Comparison of ENCODE assay signal across 8 mouse cellular contexts in genomic region chr10:77416666-77417239, GRCm38 (mm10). TPM values are rescaled to one million over a fixed set of nuclear protein-coding genes. Genes with fewer than 3 reads are reported as not detected.
A peak's percentile ranks its signal among the peaks of the same experiment; 100 is the strongest.
DNase-seq lines count a peak whose midpoint lies in the region; ATAC-seq lines count a peak whose summit lies in the region.

No protein-coding gene starts in this region.

- H3K4me2 ChIP-seq in lung, embryonic 16.5 days (ENCODE audit: low read depth, low read length) = peak overlapping the region; percentile 79
- peak overlapping the region; percentile 95 for H3K4me2 ChIP-seq in embryonic facial prominence, embryonic 15.5 days (replicated peaks)
- peak overlapping the region; percentile 93 for H3K4me2 ChIP-seq in neural tube, embryonic 14.5 days (ENCODE audit: low read depth, low read length)

- H3K9me3 ChIP-seq in lung, embryonic 16.5 days (ENCODE audit: control insufficient read depth, low read length) = peaks cover 6% of the 10 kb centered on the region; the same call in 1 of the 2 replicates
- H3K9me3 ChIP-seq in embryonic facial prominence, embryonic 15.5 days (replicated peaks) = no peaks in the 10 kb centered on the region
- no peaks in the 10 kb centered on the region for H3K9me3 ChIP-seq in neural tube, embryonic 14.5 days (ENCODE audit: control insufficient read depth, low read length)

- no peak for DNase-seq in lung, adult 18-20 months
- peak; percentile 29 for DNase-seq in kidney, postnatal 10 days
- no peak for DNase-seq in Muller cell, postnatal 12 days (ENCODE audit: inconsistent ontology term)
- no peak for DNase-seq in adrenal gland, postnatal 36 days

- H3K4me1 ChIP-seq in lung, embryonic 16.5 days (replicated peaks; ENCODE audit: control insufficient read depth, insufficient read depth, low read length) = peaks cover 16% of the 10 kb centered on the region
- H3K4me1 ChIP-seq in embryonic facial prominence, embryonic 15.5 days = peaks cover 17% of the 10 kb centered on the region
- peaks cover 16% of the 10 kb centered on the region for H3K4me1 ChIP-seq in neural tube, embryonic 14.5 days (ENCODE audit: control insufficient read depth, insufficient read depth, low read length)

- H3K9ac ChIP-seq in lung, embryonic 16.5 days (ENCODE audit: low read length) = peak overlapping the region; percentile 76
- no peak overlapping the region; the same call in 1 of the 2 replicates for H3K9ac ChIP-seq in embryonic facial prominence, embryonic 15.5 days
- peak overlapping the region; percentile 80 for H3K9ac ChIP-seq in neural tube, embryonic 14.5 days (replicated peaks; ENCODE audit: low read depth, low read length)

- H3K36me3 ChIP-seq in lung, embryonic 16.5 days (ENCODE audit: control insufficient read depth, insufficient read depth, low read length) = no peaks in the 10 kb centered on the region
- no peaks in the 10 kb centered on the region for H3K36me3 ChIP-seq in embryonic facial prominence, embryonic 15.5 days
- H3K36me3 ChIP-seq in neural tube, embryonic 14.5 days (ENCODE audit: control insufficient read depth, insufficient read depth, low read length) = no peaks in the 10 kb centered on the region

- peaks cover 16% of the 10 kb centered on the region; the same call in 1 of the 2 replicates for H3K27me3 ChIP-seq in lung, embryonic 16.5 days (ENCODE audit: control insufficient read depth, insufficient read depth, low read depth, low read length)
- peaks cover 19% of the 10 kb centered on the region for H3K27me3 ChIP-seq in embryonic facial prominence, embryonic 15.5 days
- H3K27me3 ChIP-seq in neural tube, embryonic 14.5 days (ENCODE audit: control insufficient read depth, insufficient read depth, low read length) = peaks cover 4% of the 10 kb centered on the region

- H3K27ac ChIP-seq in lung, embryonic 16.5 days (ENCODE audit: low read length) = no peak overlapping the region
- H3K27ac ChIP-seq in embryonic facial prominence, embryonic 15.5 days (replicated peaks) = no peak overlapping the region
- H3K27ac ChIP-seq in neural tube, embryonic 14.5 days (ENCODE audit: low read depth, low read length) = no peak overlapping the region

- peak overlapping the region; percentile 85 for H3K4me3 ChIP-seq in lung, embryonic 16.5 days (ENCODE audit: low read length)
- H3K4me3 ChIP-seq in embryonic facial prominence, embryonic 15.5 days (replicated peaks) = peak overlapping the region; percentile 83
- peak overlapping the region; percentile 80 for H3K4me3 ChIP-seq in neural tube, embryonic 14.5 days (ENCODE audit: low read depth, low read length)

- peak; percentile 1; the same call in 1 of the 2 replicates for ATAC-seq in lung, embryonic 16.5 days (ENCODE audit: low read depth)
- no peak for ATAC-seq in embryonic facial prominence, embryonic 15.5 days (ENCODE audit: insufficient number of reproducible peaks, low FRiP score, low TSS enrichment, low read depth)
- peak; percentile 19 for ATAC-seq in neural tube, embryonic 14.5 days (ENCODE audit: low read depth)
- ATAC-seq in erythroid progenitor cell, adult 5-6 weeks (replicated peaks; ENCODE audit: low FRiP score, poor library complexity, severe bottlenecking) = no peak

- 5% methylated on average over 24 of the region's 24 CpGs for WGBS in lung, embryonic 16.5 days
- 8% methylated on average over 24 of the region's 24 CpGs for WGBS in embryonic facial prominence, embryonic 15.5 days
- WGBS in neural tube, embryonic 14.5 days = 3% methylated on average over 24 of the region's 24 CpGs

RNA-seq across cellular contexts. Expression of gene Adarb1, which starts 1.3 kb away (rescaled TPM):
- polyA plus RNA-seq in lung, embryonic 16.5 days (2015; fragmentation: Nextera tagmentation; extraction: Ambion mirVana) = 34.1 and 36.6 TPM in 2 replicates
- 5.2 and 8.0 TPM in 2 replicates for polyA plus RNA-seq in embryonic facial prominence, embryonic 15.5 days (2015; fragmentation: Nextera tagmentation; extraction: Ambion mirVana)
- 15.5 and 19.5 TPM in 2 replicates for polyA plus RNA-seq in neural tube, embryonic 14.5 days (2014; fragmentation: Nextera tagmentation; extraction: Ambion mirVana)
- 10 to 100 TPM; 10.8 to 68.2 TPM for total RNA-seq in adrenal gland, postnatal 36 days (2021)
- not detected in 2 replicates for total RNA-seq in erythroid progenitor cell, adult 5-6 weeks (2015; ENCODE audit: low replicate concordance)
- not detected in 2 replicates for total RNA-seq in erythroid progenitor cell, adult 5-6 weeks (2017; ENCODE audit: low replicate concordance)

Comparison
In these comparisons a context has a peak if more than half of its experiments do, and no peak if none do; other contexts are left out.
1. ATAC-seq: peak in lung, embryonic 16.5 days (single experiment) and neural tube, embryonic 14.5 days (single experiment); none in embryonic facial prominence, embryonic 15.5 days (single experiment) and erythroid progenitor cell, adult 5-6 weeks (single experiment).
2. Peak in every context shown above with its lines, with median percentiles within 50 percentile points of each other: H3K4me2 ChIP-seq and H3K4me3 ChIP-seq.